Comparison of ENCODE assay signal across 8 mouse cellular contexts in the genomic region with DNA sequence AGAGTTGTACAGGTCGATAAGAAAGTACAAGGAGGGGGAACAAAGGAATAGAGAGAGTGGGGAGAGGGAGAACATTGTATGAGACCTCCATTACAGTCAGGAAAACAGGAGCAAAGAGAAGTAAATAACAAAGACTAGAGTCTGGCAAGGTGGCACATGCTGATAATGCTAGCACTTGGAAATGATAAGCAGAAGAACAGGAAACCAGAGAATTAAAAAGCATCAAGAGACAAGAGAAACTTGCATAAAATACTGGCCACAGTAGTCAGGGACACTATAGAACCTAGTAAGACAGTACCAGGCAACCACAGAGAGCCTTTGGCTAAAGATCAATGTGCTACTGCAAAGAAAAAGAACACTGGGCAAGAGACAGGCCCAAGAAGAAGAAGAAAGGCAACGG. TPM values are rescaled to one million over a fixed set of nuclear protein-coding genes. Genes with fewer than 3 reads are reported as not detected.
DNase-seq lines count a peak whose midpoint lies in the region; ATAC-seq and TF ChIP-seq lines count a peak whose summit lies in the region.

No protein-coding gene starts in this region.

- H3K4me2 ChIP-seq in heart, embryonic 14.5 days (ENCODE audit: low read length), result peak overlapping the region; percentile 78
- peak overlapping the region; percentile 67 for H3K4me2 ChIP-seq in hindbrain, embryonic 12.5 days (replicated peaks)

- no peak for TF ChIP-seq CTCF in bone marrow macrophage, adult 2 months (IDR thresholded peaks at IDR 0.05; ENCODE audit: low read depth, low read length)

- intact Hi-C loops in gastrocnemius, postnatal 36 days (cut with DNase I), result no loop called here

- no peaks in the 10 kb centered on the region for H3K36me3 ChIP-seq in heart, embryonic 14.5 days (ENCODE audit: control insufficient read depth, insufficient read depth, low read length)
- H3K36me3 ChIP-seq in hindbrain, embryonic 12.5 days, result no peaks in the 10 kb centered on the region

- peak overlapping the region; percentile 49 to 77; a peak in 3 of 4 replicates for H3K4me3 ChIP-seq in heart, embryonic 14.5 days (ENCODE audit: control insufficient read depth in 1 of 2, insufficient read depth in 1 of 2, low read depth in 1 of 2, low read length in 2 of 2)
- H3K4me3 ChIP-seq in bone marrow macrophage, adult 2 months (ENCODE audit: insufficient read depth, low read length), result peak overlapping the region; percentile 65; the same call in 1 of the 2 replicates
- peak overlapping the region; percentile 56 for H3K4me3 ChIP-seq in hindbrain, embryonic 12.5 days

- WGBS in heart, embryonic 14.5 days, result 64% methylated on average over 2 of the region's 2 CpGs
- 68% methylated on average over 2 of the region's 2 CpGs for WGBS in hindbrain, embryonic 12.5 days

- H3K27me3 ChIP-seq in heart, embryonic 14.5 days (ENCODE audit: control insufficient read depth, insufficient read depth, low read length), result no peaks in the 10 kb centered on the region
- H3K27me3 ChIP-seq in hindbrain, embryonic 12.5 days, result no peaks in the 10 kb centered on the region

- no peak overlapping the region; a peak in 1 of 4 replicates for H3K27ac ChIP-seq in heart, embryonic 14.5 days (replicated peaks in 1 of 2; ENCODE audit: control insufficient read depth in 1 of 2, insufficient read depth in 1 of 2, low read depth in 2 of 2, low read length in 2 of 2)
- H3K27ac ChIP-seq in bone marrow macrophage, adult 2 months (ENCODE audit: insufficient read depth, low read depth, low read length), result no peak overlapping the region
- H3K27ac ChIP-seq in hindbrain, embryonic 12.5 days, result no peak overlapping the region

- ATAC-seq in heart, embryonic 14.5 days (ENCODE audit: insufficient number of reproducible peaks, insufficient read depth, low FRiP score, low read depth), result no peak
- no peak for ATAC-seq in hindbrain, embryonic 12.5 days (ENCODE audit: low FRiP score)
- peak; percentile 20 for ATAC-seq in megakaryocyte progenitor cell, adult 5-6 weeks (replicated peaks; ENCODE audit: poor library complexity)

- peaks cover 18% of the 10 kb centered on the region for H3K9me3 ChIP-seq in heart, embryonic 14.5 days (ENCODE audit: control insufficient read depth, low read length)
- H3K9me3 ChIP-seq in hindbrain, embryonic 12.5 days (replicated peaks), result peaks cover 5% of the 10 kb centered on the region; the same call in 1 of the 2 replicates

- no peak overlapping the region for H3K9ac ChIP-seq in heart, embryonic 14.5 days (ENCODE audit: low read length)
- no peak overlapping the region for H3K9ac ChIP-seq in hindbrain, embryonic 12.5 days

- no peak for DNase-seq in heart, adult 18-20 months
- no peak for DNase-seq in cerebellum, postnatal 25 days
- no peak for DNase-seq in gastrocnemius, postnatal 36 days
- DNase-seq in kidney, postnatal 36 days, result no peak

- TF ChIP-seq POLR2A in bone marrow macrophage, adult 2 months (IDR thresholded peaks at IDR 0.05; ENCODE audit: borderline replicate concordance, low read depth, low read length), result no peak

- H3K4me1 ChIP-seq in heart, embryonic 14.5 days (ENCODE audit: control insufficient read depth in 2 of 2, insufficient read depth in 2 of 2, low read length in 2 of 2), result peaks cover 0 to 2% of the 10 kb centered on the region in 2 experiments; a peak in 1 of 4 replicates
- H3K4me1 ChIP-seq in bone marrow macrophage, adult 2 months (ENCODE audit: control insufficient read depth, insufficient read depth, low read length), result no peaks in the 10 kb centered on the region
- 0 out of 2 replicates have a peak, but pooled peaks cover 2% of the 10 kb centered on the region for H3K4me1 ChIP-seq in hindbrain, embryonic 12.5 days

RNA-seq across cellular contexts. Expression of gene Zfp119b, which starts 16.7 kb away (rescaled TPM):
- 4.5 and 5.1 TPM in 2 replicates for polyA plus RNA-seq in heart, embryonic 14.5 days (2014; fragmentation: Nextera tagmentation; extraction: Ambion mirVana)
- total RNA-seq in heart, adult 18-20 months (2021), result 1 to 10 TPM; 2.4 TPM
- 5.7 and 7.9 TPM in 2 replicates for polyA plus RNA-seq in bone marrow macrophage, adult 2 months (2012; ENCODE audit: insufficient read depth, insufficient read length, missing spikeins)
- polyA plus RNA-seq in hindbrain, embryonic 12.5 days (2016; fragmentation: Nextera tagmentation; extraction: Ambion mirVana), result 6.2 and 6.3 TPM in 2 replicates
- 3.8 and 5.5 TPM in 2 replicates for total RNA-seq in megakaryocyte progenitor cell, adult 5-6 weeks (2015)
- total RNA-seq in megakaryocyte progenitor cell, adult 5-6 weeks (2017), result 4.8 and 5.2 TPM in 2 replicates
- total RNA-seq in gastrocnemius, postnatal 36 days (2021), result 1 to 10 TPM; 2.6 to 2.7 TPM

RNA-seq across cellular contexts. Expression of gene Ebi3, which starts 19.8 kb away (rescaled TPM):
- polyA plus RNA-seq in heart, embryonic 14.5 days (2014; fragmentation: Nextera tagmentation; extraction: Ambion mirVana), result 1.0 and 1.3 TPM in 2 replicates
- total RNA-seq in heart, adult 18-20 months (2021), result 1 to 10 TPM in 1 of 2 experiments, under 1 TPM in 1; 0.69 to 1.1 TPM
- polyA plus RNA-seq in bone marrow macrophage, adult 2 months (2012; ENCODE audit: insufficient read depth, insufficient read length, missing spikeins), result 190 and 214 TPM in 2 replicates
- polyA plus RNA-seq in hindbrain, embryonic 12.5 days (2016; fragmentation: Nextera tagmentation; extraction: Ambion mirVana), result 2.6 and 4.4 TPM in 2 replicates
- 14.4 and 20.5 TPM in 2 replicates for total RNA-seq in megakaryocyte progenitor cell, adult 5-6 weeks (2015)
- total RNA-seq in megakaryocyte progenitor cell, adult 5-6 weeks (2017), result 13.8 and 17.7 TPM in 2 replicates
- not detected for total RNA-seq in gastrocnemius, postnatal 36 days (2021)

RNA-seq across cellular contexts. Expression of gene Yju2, which starts 26.3 kb away (rescaled TPM):
- polyA plus RNA-seq in heart, embryonic 14.5 days (2014; fragmentation: Nextera tagmentation; extraction: Ambion mirVana), result 8.9 and 13.5 TPM in 2 replicates
- total RNA-seq in heart, adult 18-20 months (2021), result 1 to 10 TPM; 7.5 to 8.6 TPM
- 10.9 and 15.3 TPM in 2 replicates for polyA plus RNA-seq in bone marrow macrophage, adult 2 months (2012; ENCODE audit: insufficient read depth, insufficient read length, missing spikeins)
- 24.1 and 26.7 TPM in 2 replicates for polyA plus RNA-seq in hindbrain, embryonic 12.5 days (2016; fragmentation: Nextera tagmentation; extraction: Ambion mirVana)
- total RNA-seq in megakaryocyte progenitor cell, adult 5-6 weeks (2015), result 7.4 and 11.0 TPM in 2 replicates
- 21.8 and 23.3 TPM in 2 replicates for total RNA-seq in megakaryocyte progenitor cell, adult 5-6 weeks (2017)
- 1 to 10 TPM; 7.8 to 8.8 TPM for total RNA-seq in gastrocnemius, postnatal 36 days (2021)

RNA-seq across cellular contexts. Expression of gene Shd, which starts 37.6 kb away (rescaled TPM):
- polyA plus RNA-seq in heart, embryonic 14.5 days (2014; fragmentation: Nextera tagmentation; extraction: Ambion mirVana), result 7.1 and 7.3 TPM in 2 replicates
- total RNA-seq in heart, adult 18-20 months (2021), result 1 to 10 TPM; 1.1 to 1.9 TPM
- not detected in 2 replicates for polyA plus RNA-seq in bone marrow macrophage, adult 2 months (2012; ENCODE audit: insufficient read depth, insufficient read length, missing spikeins)
- 133 and 135 TPM in 2 replicates for polyA plus RNA-seq in hindbrain, embryonic 12.5 days (2016; fragmentation: Nextera tagmentation; extraction: Ambion mirVana)
- 0.39 and 0.98 TPM in 2 replicates for total RNA-seq in megakaryocyte progenitor cell, adult 5-6 weeks (2015)
- total RNA-seq in megakaryocyte progenitor cell, adult 5-6 weeks (2017), result not detected in 2 replicates
- total RNA-seq in gastrocnemius, postnatal 36 days (2021), result not detected

RNA-seq across cellular contexts. Expression of gene Zfp959, which starts 40.7 kb away (rescaled TPM):
- 8.1 and 9.4 TPM in 2 replicates for polyA plus RNA-seq in heart, embryonic 14.5 days (2014; fragmentation: Nextera tagmentation; extraction: Ambion mirVana)
- 1 to 10 TPM; 4.5 to 4.9 TPM for total RNA-seq in heart, adult 18-20 months (2021)
- polyA plus RNA-seq in bone marrow macrophage, adult 2 months (2012; ENCODE audit: insufficient read depth, insufficient read length, missing spikeins), result 8.7 and 11.8 TPM in 2 replicates
- polyA plus RNA-seq in hindbrain, embryonic 12.5 days (2016; fragmentation: Nextera tagmentation; extraction: Ambion mirVana), result 13.0 and 15.1 TPM in 2 replicates
- 12.5 and 17.0 TPM in 2 replicates for total RNA-seq in megakaryocyte progenitor cell, adult 5-6 weeks (2015)
- total RNA-seq in megakaryocyte progenitor cell, adult 5-6 weeks (2017), result 10.3 and 10.7 TPM in 2 replicates
- 1 to 10 TPM; 2.1 to 2.7 TPM for total RNA-seq in gastrocnemius, postnatal 36 days (2021)

Comparison
In these comparisons a context has a peak if more than half of its experiments do, and no peak if none do; other contexts are left out.
1. RNA of gene Ebi3, which starts 19.8 kb away (total RNA-seq): 13.8 to 20.5 TPM in megakaryocyte progenitor cell, adult 5-6 weeks; 0.69 to 1.1 TPM in heart, adult 18-20 months and not detected in gastrocnemius, postnatal 36 days; every median in the first group is over 4 times any median in the second.
2. Peak in every context shown above with its lines, with median percentiles within 50 percentile points of each other: H3K4me3 ChIP-seq.